Mouse (Mus musculus): ENCODE measurements around the gene Slc5a3.

Slc5a3 gene

DNA sequence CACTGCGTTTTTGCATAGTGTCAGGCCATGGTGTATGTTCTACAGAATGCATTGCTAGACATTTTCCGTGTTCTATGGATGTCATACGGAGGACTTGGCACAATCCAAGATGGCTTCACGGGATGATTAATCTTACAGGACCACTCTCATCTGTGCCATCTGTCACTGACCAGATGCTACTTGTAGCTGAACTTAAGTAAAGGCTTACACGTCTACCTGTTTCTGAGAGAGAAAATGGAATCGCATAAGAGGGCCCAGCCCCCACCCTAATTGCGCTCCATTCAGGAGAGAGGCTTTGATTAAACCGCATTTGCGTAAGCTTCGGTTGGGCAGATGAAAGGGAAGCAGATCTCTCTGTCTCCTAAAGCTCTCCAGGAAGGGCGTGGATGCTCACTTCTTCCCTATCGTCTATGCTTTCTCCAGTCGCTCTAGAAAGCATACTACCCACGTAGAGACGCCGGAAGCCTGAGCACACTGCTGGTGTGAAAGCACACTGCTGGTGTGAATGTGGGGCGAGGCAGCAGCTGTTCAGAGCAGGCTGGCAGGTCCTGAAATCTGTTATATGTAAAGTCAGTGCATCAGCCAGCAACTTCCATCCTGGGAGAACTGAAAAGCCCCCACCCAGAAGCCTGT lies 62.9 kb downstream of the Slc5a3 start:
- no peak for DNase-seq (ENCODE audit: low read depth, low spot score)

DNA sequence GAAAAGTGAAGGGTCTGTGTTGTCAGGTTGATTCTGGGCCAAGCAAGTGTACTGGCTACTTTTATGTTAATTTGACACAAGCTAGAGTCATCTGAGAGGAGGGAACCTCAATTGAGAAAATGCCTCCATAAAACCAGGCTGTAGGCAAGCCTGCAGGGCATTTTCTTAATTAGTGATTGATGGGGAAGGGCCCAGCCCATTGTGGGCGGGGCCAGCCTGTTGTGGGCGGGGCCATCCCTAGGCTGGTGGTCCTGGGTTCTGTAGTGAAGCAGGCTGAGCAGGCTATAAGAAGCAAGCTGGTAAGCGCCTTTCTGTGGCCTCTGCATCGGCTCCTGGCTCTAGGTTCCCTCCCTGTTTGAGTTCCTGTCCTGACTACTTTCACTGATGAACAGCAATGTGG lies 69.1 kb downstream of the Slc5a3 start:
- DNase-seq (ENCODE audit: low read depth, low spot score), result no peak

DNA sequence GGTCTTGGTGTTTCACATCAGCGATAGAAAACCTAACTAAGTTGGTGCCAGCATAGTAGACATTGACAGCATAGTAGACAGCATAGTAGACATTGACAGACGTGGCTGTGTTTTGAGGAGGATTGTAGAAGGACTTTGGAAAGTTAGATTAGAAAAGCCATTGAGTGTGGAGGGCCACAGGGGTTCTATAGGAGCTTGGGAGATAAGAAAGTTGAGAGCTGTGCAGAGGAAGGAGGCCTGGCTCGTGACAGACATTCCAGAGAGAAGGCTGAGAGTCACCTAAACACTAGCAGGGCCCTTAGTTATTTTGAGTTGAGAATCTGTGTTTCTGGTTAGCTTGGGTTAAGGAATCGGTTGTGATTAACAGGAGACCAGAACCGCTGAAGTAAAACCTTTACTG lies 69.5 kb downstream of the Slc5a3 start:
- DNase-seq (ENCODE audit: low read depth, low spot score), result no peak

DNA sequence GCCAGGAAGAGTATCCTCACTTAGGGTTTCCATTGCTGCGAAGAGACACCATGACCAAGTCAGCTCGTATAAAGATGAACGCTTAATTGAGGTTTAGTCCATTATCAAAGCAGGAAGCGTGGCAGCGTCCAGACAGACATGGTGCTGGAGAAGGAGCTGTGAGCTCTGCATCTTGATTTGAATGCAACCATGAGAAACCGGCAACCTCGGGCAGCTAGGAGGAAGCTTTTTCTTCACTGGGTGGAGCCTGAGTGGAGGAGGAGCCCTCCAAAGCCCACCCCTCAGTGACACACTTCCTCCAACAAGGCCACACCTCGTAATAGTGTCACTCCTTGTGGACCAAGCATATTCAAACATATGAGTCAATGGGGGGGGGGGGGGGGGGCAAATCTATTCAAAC lies 71.7 kb downstream of the Slc5a3 start:
- DNase-seq (ENCODE audit: low read depth, low spot score), result no peak

DNA sequence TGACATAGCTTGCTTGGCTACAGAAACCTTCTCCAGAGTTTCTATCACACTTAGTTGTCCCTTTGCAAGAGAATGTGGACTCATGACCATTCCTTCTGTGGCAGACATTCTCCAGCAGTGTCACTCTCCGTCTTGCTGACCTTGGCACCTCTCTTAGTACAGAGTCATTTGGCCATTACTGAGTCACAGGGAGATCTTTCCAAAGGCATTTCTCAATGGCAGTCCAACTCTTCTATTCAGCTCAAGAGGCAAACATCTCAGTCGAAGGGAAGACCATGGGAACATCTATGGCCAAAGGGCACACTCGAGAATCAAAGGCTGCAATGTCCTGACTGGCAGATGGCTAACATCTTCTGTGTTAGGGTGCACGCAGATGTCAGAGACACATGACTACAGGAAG lies 74.4 kb downstream of the Slc5a3 start:
- no peak for DNase-seq (ENCODE audit: low read depth, low spot score)

- no peak for DNase-seq (ENCODE audit: low read depth, low spot score)
These were observed 76.1 kb downstream of the Slc5a3 start for GRCm38 (mm10) chr16:92134148-92134764.

DNA sequence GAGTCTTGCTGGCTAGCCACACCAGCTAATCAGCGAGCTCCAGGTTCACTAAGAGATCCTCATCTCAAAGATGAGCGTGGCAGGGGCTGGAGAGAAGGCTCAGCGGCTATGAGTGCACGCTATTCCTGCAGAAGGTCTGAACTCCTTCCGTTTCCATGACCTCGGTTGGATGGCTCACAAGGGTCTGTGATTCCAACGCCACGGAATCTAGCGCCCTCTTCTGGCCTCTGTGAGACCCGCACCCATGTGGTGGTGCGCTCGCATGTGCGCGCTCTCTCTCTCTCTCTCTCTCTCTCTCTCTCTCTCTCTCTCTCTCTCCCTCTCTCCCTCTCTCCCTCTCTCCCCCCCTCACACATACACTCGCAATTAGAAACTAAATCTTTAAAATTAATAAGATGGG lies 78.2 kb downstream of the Slc5a3 start:
- no peak for DNase-seq (ENCODE audit: low read depth, low spot score)

Data from CD4-positive, CD25-positive, alpha-beta regulatory T cell, adult 2 months (primary cell).